In genomic region chrX:86192420-86192994, GRCm38 (mm10) we compare ENCODE assay signal across 9 mouse cellular contexts. TPM values are rescaled to one million over a fixed set of nuclear protein-coding genes. Genes with fewer than 3 reads are reported as not detected.
DNase-seq lines count a peak whose midpoint lies in the region; ATAC-seq and TF ChIP-seq lines count a peak whose summit lies in the region.
"Had no signal": no experiment of that assay in that cellular context is flagged by ENCODE, and none has a peak within 500 bp of the region (broad histone marks: within the 10 kb centered on the region; RNA-seq: fewer than 3 reads in every experiment).

No protein-coding gene starts in this region.

- no peaks in the 10 kb centered on the region for H3K9me3 ChIP-seq in liver, postnatal 0 days (ENCODE audit: low read length)
- no peaks in the 10 kb centered on the region for H3K9me3 ChIP-seq in embryonic facial prominence, embryonic 10.5 days
- no peaks in the 10 kb centered on the region for H3K9me3 ChIP-seq in intestine, embryonic 15.5 days
- H3K9me3 ChIP-seq: liver, embryonic 13.5 days had no signal

- H3K4me2 ChIP-seq in liver, postnatal 0 days (ENCODE audit: low read depth, low read length), result no peak overlapping the region
- H3K4me2 ChIP-seq in intestine, embryonic 15.5 days (replicated peaks), result peak overlapping the region; percentile 66
- H3K4me2 ChIP-seq: liver, embryonic 13.5 days had no signal

- no peaks in the 10 kb centered on the region for H3K36me3 ChIP-seq in liver, postnatal 0 days (replicated peaks; ENCODE audit: insufficient read depth, low read length)
- no peaks in the 10 kb centered on the region for H3K36me3 ChIP-seq in embryonic facial prominence, embryonic 10.5 days (replicated peaks)
- H3K36me3 ChIP-seq in intestine, embryonic 15.5 days, result no peaks in the 10 kb centered on the region
- H3K36me3 ChIP-seq in thymus, adult 2 months (ENCODE audit: control insufficient read depth, insufficient read depth, low read length), result no peaks in the 10 kb centered on the region
- H3K36me3 ChIP-seq: liver, embryonic 13.5 days had no signal

- H3K4me3 ChIP-seq in liver, postnatal 0 days (ENCODE audit: low read depth, low read length), result no peak overlapping the region
- H3K4me3 ChIP-seq in embryonic facial prominence, embryonic 10.5 days, result peak overlapping the region; percentile 57
- H3K4me3 ChIP-seq in intestine, embryonic 15.5 days (replicated peaks), result peak overlapping the region; percentile 23
- H3K4me3 ChIP-seq in gastrocnemius, adult 2 months, result no peak overlapping the region
- H3K4me3 ChIP-seq in thymus, adult 2 months (ENCODE audit: control insufficient read depth, insufficient read depth, low read length), result no peak overlapping the region
- H3K4me3 ChIP-seq: liver, embryonic 13.5 days had no signal

- no peak overlapping the region for H3K9ac ChIP-seq in liver, postnatal 0 days (replicated peaks)
- no peak overlapping the region for H3K9ac ChIP-seq in intestine, embryonic 15.5 days
- H3K9ac ChIP-seq: liver, embryonic 13.5 days had no signal

- peak; percentile 2 for DNase-seq in liver
- no peak for DNase-seq in liver, postnatal 0 days
- DNase-seq in embryonic facial prominence, embryonic 10.5 days (ENCODE audit: low spot score), result peak; percentile 38
- peak; percentile 51 for DNase-seq in retina, postnatal 1 day
- DNase-seq in cerebellum, adult 11-12 months, result no peak
- DNase-seq in gastrocnemius, adult 2 months, result no peak
- no peak for DNase-seq in thymus, adult 2 months
- DNase-seq: liver, embryonic 13.5 days had no signal

- 15% methylated on average over 24 of the region's 25 CpGs for WGBS in liver, postnatal 0 days (ENCODE audit: insufficient replicate concordance)
- 18% methylated on average over 25 of the region's 25 CpGs for WGBS in embryonic facial prominence, embryonic 10.5 days
- WGBS in intestine, embryonic 15.5 days, result 27% methylated on average over 25 of the region's 25 CpGs
- 13% methylated on average over 25 of the region's 25 CpGs for WGBS in thymus, adult 2 months

- no peak for ATAC-seq in liver, postnatal 0 days
- ATAC-seq in intestine, embryonic 15.5 days, result no peak

- intact Hi-C loops in gastrocnemius, adult 2 months (cut with DNase I), result no loop called here

- no peak for TF ChIP-seq EP300 in liver, postnatal 0 days (IDR thresholded peaks at IDR 0.05; ENCODE audit: low read depth)

- no peak overlapping the region for H3K27ac ChIP-seq in liver, postnatal 0 days (ENCODE audit: low read depth)
- H3K27ac ChIP-seq in embryonic facial prominence, embryonic 10.5 days (replicated peaks), result no peak overlapping the region
- no peak overlapping the region for H3K27ac ChIP-seq in intestine, embryonic 15.5 days
- no peak overlapping the region for H3K27ac ChIP-seq in gastrocnemius, adult 2 months
- no peak overlapping the region for H3K27ac ChIP-seq in thymus, adult 2 months (ENCODE audit: control insufficient read depth, insufficient read depth, low read length)
- H3K27ac ChIP-seq: liver, embryonic 13.5 days had no signal

- no peaks in the 10 kb centered on the region for H3K4me1 ChIP-seq in liver, postnatal 0 days (ENCODE audit: insufficient read depth)
- 0 out of 2 replicates have a peak, but pooled peaks cover 3% of the 10 kb centered on the region for H3K4me1 ChIP-seq in embryonic facial prominence, embryonic 10.5 days
- H3K4me1 ChIP-seq in intestine, embryonic 15.5 days (replicated peaks), result no peaks in the 10 kb centered on the region
- H3K4me1 ChIP-seq in thymus, adult 2 months (replicated peaks; ENCODE audit: control insufficient read depth, insufficient read depth, low read length), result no peaks in the 10 kb centered on the region
- H3K4me1 ChIP-seq: liver, embryonic 13.5 days had no signal

- no peak for TF ChIP-seq POLR2A in thymus, adult 2 months (IDR thresholded peaks at IDR 0.05; ENCODE audit: control insufficient read depth, extremely low read depth, insufficient read depth, low read length, poor library complexity)

- TF ChIP-seq CTCF in liver, postnatal 0 days (IDR thresholded peaks at IDR 0.05; ENCODE audit: low read depth), result no peak
- no peak for TF ChIP-seq CTCF in gastrocnemius, adult 2 months (IDR thresholded peaks at IDR 0.05)
- no peak for TF ChIP-seq CTCF in thymus, adult 2 months (IDR thresholded peaks at IDR 0.05; ENCODE audit: borderline replicate concordance, control insufficient read depth, extremely low read depth, insufficient read depth, low read length, poor library complexity)

- H3K27me3 ChIP-seq in liver, postnatal 0 days (ENCODE audit: insufficient read depth, low read length), result peaks cover 10% of the 10 kb centered on the region; the same call in 1 of the 2 replicates
- H3K27me3 ChIP-seq in embryonic facial prominence, embryonic 10.5 days (replicated peaks; ENCODE audit: low read depth, poor library complexity, severe bottlenecking), result peaks cover 46% of the 10 kb centered on the region
- peaks cover 15% of the 10 kb centered on the region for H3K27me3 ChIP-seq in intestine, embryonic 15.5 days (replicated peaks)
- H3K27me3 ChIP-seq in thymus, adult 2 months (ENCODE audit: control insufficient read depth, insufficient read depth, low read length), result no peaks in the 10 kb centered on the region

RNA-seq across cellular contexts. Expression of gene Nr0b1, which starts 0.9 kb away (rescaled TPM):
- polyA plus RNA-seq in liver, postnatal 0 days (2015; fragmentation: Nextera tagmentation; extraction: Ambion mirVana), result not detected in 2 replicates
- 1.9 and 2.2 TPM in 2 replicates for polyA plus RNA-seq in embryonic facial prominence, embryonic 10.5 days (2016; fragmentation: Nextera tagmentation; extraction: Ambion mirVana)
- polyA plus RNA-seq in intestine, embryonic 15.5 days (2015; fragmentation: Nextera tagmentation; extraction: Ambion mirVana), result 0.23 and 0.33 TPM in 2 replicates
- not detected for total RNA-seq in gastrocnemius, adult 2 months (2021)
- polyA plus RNA-seq in thymus, adult 2 months (2012; rRNA removed), result 0.12 TPM in 1 of 2 replicates, not detected in the other

Comparison
In these comparisons a context has a peak if more than half of its experiments do, and no peak if none do; other contexts are left out.
1. DNase-seq: peak in liver (single experiment), embryonic facial prominence, embryonic 10.5 days (single experiment) and retina, postnatal 1 day (single experiment); none in liver, postnatal 0 days (single experiment), cerebellum, adult 11-12 months (single experiment), gastrocnemius, adult 2 months (single experiment) and thymus, adult 2 months (single experiment).
2. H3K4me3 ChIP-seq: peak in embryonic facial prominence, embryonic 10.5 days (single experiment) and intestine, embryonic 15.5 days (single experiment); none in liver, postnatal 0 days (single experiment), gastrocnemius, adult 2 months (single experiment) and thymus, adult 2 months (single experiment).